Mouse (Mus musculus): Measurements from ENCODE around the gene Rhog. TPM values are rescaled to one million over a fixed set of nuclear protein-coding genes. Genes with fewer than 3 reads are reported as not detected.

Rhog gene
- polyA plus RNA-seq, 1 experiment from 2014 or later = 71.9 TPM

DNA sequence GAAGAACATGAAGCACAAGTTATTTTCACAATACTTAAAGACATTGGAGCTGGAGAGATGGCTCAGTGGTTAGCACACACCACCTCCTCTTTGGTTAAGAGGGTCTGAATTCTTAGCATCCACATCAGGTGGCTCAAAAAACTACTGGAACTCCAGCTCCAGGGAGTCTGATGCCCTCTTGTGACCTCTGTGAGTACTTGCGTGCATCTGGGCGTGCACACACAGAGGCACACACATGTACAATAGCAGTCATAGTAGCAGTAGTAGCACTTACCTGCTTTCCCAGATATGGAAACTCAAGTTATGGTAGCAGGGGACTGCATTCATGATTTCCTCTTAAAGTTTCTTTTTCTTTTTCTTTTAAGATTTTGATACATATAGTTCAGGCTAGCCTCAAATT, 7.2 kb upstream of the Rhog start:
- Histone ChIP-seq H3K9me3 (ENCODE audit: low read depth, low read length) (no peaks in the 10 kb centered on the region), H3K27me3 (ENCODE audit: insufficient read depth, low read length) (no peaks in the 10 kb centered on the region), H3K4me2 (no peak overlapping the region), H3K27ac (ENCODE audit: low read depth) (no peak overlapping the region), H3K9ac (no peak overlapping the region), H3K36me3 (ENCODE audit: insufficient read depth) (no peaks in the 10 kb centered on the region), H3K4me3 (ENCODE audit: low read depth, low read length) (no peak overlapping the region), H3K4me1 (ENCODE audit: insufficient read depth) (no peaks in the 10 kb centered on the region)
- DNase-seq = no peak
- WGBS = 90% methylated on average over 2 of the region's 2 CpGs
- no peak for ATAC-seq (ENCODE audit: insufficient read depth)
- no peak for TF ChIP-seq CTCF (IDR thresholded peaks at IDR 0.05; ENCODE audit: low read depth)

DNA sequence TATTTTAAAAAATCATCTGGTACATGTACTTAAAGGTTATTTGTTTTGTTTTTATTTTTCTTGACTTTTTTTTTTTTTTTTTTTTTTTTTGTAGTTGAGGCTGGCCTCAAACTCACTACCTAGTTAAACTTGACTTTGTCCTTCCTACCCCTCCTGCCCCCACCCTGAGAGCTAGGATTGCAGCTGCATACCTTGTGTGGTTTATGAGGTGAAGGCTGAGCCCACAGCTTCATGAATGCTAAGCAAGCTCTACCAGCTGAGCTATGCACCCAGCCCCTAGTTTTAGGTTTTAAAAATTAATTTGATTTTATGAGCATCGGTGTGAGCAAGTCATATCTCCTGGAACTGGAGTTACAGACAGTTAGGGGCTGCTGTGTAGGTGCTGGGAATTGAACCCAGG, 4.7 kb upstream of the Rhog start:
- Histone ChIP-seq H3K27me3 (ENCODE audit: insufficient read depth, low read length) (no peaks in the 10 kb centered on the region), H3K9me3 (ENCODE audit: low read depth, low read length) (no peaks in the 10 kb centered on the region), H3K36me3 (ENCODE audit: insufficient read depth) (no peaks in the 10 kb centered on the region), H3K4me1 (ENCODE audit: insufficient read depth) (no peaks in the 10 kb centered on the region), H3K27ac (ENCODE audit: low read depth) (no peak overlapping the region), H3K4me3 (ENCODE audit: low read depth, low read length) (no peak overlapping the region), H3K9ac (no peak overlapping the region), H3K4me2 (no peak overlapping the region)
- TF ChIP-seq CTCF (IDR thresholded peaks at IDR 0.05; ENCODE audit: low read depth) = no peak
- WGBS = 75% methylated on average over 1 of the region's 1 CpGs
- no peak for ATAC-seq (ENCODE audit: insufficient read depth)
- DNase-seq = no peak

DNA sequence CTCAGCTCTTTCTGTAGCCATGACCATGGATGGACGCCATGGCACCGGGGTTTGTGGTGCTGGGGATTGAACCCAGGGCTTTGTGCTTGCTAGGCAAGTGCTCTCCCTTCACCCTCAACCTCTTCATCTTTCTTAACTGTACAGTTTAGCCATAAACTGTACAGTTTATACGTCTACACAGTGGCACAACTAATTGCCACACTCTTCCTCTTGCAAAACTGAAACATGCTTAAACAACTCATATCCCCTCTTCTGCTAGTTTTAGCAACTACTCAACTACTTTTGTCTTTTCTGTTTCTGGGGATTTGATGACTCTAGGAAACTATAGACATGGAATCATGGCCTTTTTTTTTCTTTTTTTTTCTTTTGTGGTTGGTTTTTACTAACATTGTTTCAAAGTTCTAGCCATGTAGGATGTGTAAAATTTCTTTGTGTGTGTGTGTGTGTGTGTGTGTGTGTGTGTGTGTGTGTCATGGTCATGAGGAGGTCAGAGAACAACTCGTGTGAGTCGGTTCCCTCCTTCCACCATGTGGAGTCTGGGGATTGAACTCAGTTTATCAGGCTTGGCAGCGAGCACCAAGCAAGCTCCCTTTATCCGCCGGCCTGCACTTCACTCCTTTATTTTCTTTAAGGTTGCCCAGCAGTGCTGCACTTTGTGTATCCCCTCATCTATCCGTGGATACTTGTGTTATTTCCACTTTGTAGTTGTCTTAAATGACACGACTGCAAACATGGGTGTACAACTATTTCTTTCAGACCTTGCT, 4.0 kb upstream of the Rhog start:
- no peak for TF ChIP-seq CTCF (IDR thresholded peaks at IDR 0.05; ENCODE audit: low read depth)
- Histone ChIP-seq H3K27ac (ENCODE audit: low read depth) (no peak overlapping the region), H3K4me1 (ENCODE audit: insufficient read depth) (no peaks in the 10 kb centered on the region), H3K9ac (no peak overlapping the region), H3K4me3 (ENCODE audit: low read depth, low read length) (no peak overlapping the region), H3K27me3 (ENCODE audit: insufficient read depth, low read length) (no peaks in the 10 kb centered on the region), H3K4me2 (no peak overlapping the region), H3K9me3 (ENCODE audit: low read depth, low read length) (no peaks in the 10 kb centered on the region), H3K36me3 (ENCODE audit: insufficient read depth) (no peaks in the 10 kb centered on the region)
- ATAC-seq (ENCODE audit: insufficient read depth) = no peak
- DNase-seq = no peak
- WGBS = 77% methylated on average over 10 of the region's 10 CpGs

DNA sequence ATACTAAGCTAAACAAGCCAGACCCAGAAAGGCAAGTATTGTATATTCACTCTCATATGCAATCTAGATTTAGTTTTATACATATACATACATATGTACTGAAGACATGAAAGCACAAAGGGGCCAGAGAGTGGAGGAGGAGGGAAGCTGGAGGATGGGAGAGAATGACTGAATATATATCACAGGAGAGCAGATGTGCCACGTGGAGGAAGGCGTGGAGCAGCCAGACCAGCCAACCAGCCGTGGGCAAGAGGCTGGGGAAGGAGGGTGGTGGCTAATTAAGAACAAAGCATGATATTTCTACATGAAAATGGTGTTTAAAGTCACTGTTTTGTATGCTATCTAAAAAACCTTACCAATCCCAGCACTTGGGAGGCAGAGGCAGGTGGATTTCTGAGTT, 2.9 kb upstream of the Rhog start:
- Histone ChIP-seq H3K9me3 (ENCODE audit: low read depth, low read length) (no peaks in the 10 kb centered on the region), H3K4me1 (ENCODE audit: insufficient read depth) (no peaks in the 10 kb centered on the region), H3K4me2 (no peak overlapping the region), H3K36me3 (ENCODE audit: insufficient read depth) (no peaks in the 10 kb centered on the region), H3K9ac (no peak overlapping the region), H3K4me3 (ENCODE audit: low read depth, low read length) (no peak overlapping the region), H3K27me3 (ENCODE audit: insufficient read depth, low read length) (no peaks in the 10 kb centered on the region), H3K27ac (ENCODE audit: low read depth) (no peak overlapping the region)
- no peak for TF ChIP-seq CTCF (IDR thresholded peaks at IDR 0.05; ENCODE audit: low read depth)
- DNase-seq (no peak), ATAC-seq (ENCODE audit: insufficient read depth) (no peak)
- WGBS = 69% methylated on average over 3 of the region's 3 CpGs

DNA sequence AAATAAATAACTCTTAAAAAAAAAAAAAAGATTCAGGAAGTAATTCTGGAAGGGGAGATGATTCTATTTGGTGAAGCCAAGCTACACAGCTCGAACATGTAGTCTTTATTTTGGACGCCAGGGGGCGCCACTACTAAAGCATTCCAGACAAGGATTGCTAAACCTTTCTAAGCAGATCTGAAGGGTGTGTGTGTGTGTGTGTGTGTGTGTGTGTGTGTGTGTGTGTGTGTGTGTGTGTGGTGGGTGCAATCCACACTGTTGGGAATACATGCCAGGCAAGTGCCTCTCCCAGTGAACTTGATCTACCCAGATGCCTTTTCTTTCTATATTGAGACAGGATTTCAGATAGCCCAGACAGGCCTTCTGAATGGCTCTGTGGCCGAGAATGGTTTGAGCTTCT, 2.3 kb upstream of the Rhog start:
- 26% methylated on average over 4 of the region's 4 CpGs for WGBS
- Histone ChIP-seq H3K36me3 (ENCODE audit: insufficient read depth) (no peaks in the 10 kb centered on the region), H3K27ac (ENCODE audit: low read depth) (no peak overlapping the region), H3K4me1 (ENCODE audit: insufficient read depth) (no peaks in the 10 kb centered on the region), H3K4me2 (no peak overlapping the region), H3K9ac (no peak overlapping the region), H3K27me3 (ENCODE audit: insufficient read depth, low read length) (no peaks in the 10 kb centered on the region), H3K9me3 (ENCODE audit: low read depth, low read length) (no peaks in the 10 kb centered on the region), H3K4me3 (ENCODE audit: low read depth, low read length) (no peak overlapping the region)
- peak; percentile 69 for ATAC-seq (ENCODE audit: insufficient read depth)
- peak; percentile 80 for TF ChIP-seq CTCF (IDR thresholded peaks at IDR 0.05; ENCODE audit: low read depth)
- DNase-seq = peak; percentile 90

DNA sequence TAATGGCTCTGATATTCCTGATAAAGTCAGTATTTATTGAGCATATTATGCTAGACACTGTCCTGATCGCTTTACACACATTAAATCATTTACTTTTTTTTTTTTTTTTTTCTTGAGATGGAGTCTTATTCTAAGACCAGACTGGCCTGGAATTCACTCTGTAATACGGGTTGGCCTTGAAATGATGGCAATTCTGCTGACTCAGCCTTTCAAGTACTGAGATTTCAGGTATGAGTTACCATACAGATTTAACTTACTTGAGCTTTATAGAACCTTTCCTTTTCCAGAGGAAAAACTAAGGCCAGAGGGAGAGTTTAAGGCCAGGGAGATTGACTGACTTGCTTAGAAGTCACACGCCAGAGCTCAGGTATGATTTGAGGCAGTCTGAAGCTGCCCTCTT, 782 bp upstream of the Rhog start:
- H3K9ac ChIP-seq = no peak overlapping the region
- DNase-seq (no peak), ATAC-seq (ENCODE audit: insufficient read depth) (no peak)
- no peak overlapping the region for H3K27ac ChIP-seq (ENCODE audit: low read depth)
- no peaks in the 10 kb centered on the region for H3K27me3 ChIP-seq (ENCODE audit: insufficient read depth, low read length)
- no peak for TF ChIP-seq CTCF (IDR thresholded peaks at IDR 0.05; ENCODE audit: low read depth)
- no peaks in the 10 kb centered on the region for H3K36me3 ChIP-seq (ENCODE audit: insufficient read depth)
- H3K4me2 ChIP-seq = no peak overlapping the region
- 70% methylated on average over 3 of the region's 3 CpGs for WGBS
- no peak overlapping the region for H3K4me3 ChIP-seq (ENCODE audit: low read depth, low read length)
- no peaks in the 10 kb centered on the region for H3K4me1 ChIP-seq (ENCODE audit: insufficient read depth)
- H3K9me3 ChIP-seq (ENCODE audit: low read depth, low read length) = no peaks in the 10 kb centered on the region

DNA sequence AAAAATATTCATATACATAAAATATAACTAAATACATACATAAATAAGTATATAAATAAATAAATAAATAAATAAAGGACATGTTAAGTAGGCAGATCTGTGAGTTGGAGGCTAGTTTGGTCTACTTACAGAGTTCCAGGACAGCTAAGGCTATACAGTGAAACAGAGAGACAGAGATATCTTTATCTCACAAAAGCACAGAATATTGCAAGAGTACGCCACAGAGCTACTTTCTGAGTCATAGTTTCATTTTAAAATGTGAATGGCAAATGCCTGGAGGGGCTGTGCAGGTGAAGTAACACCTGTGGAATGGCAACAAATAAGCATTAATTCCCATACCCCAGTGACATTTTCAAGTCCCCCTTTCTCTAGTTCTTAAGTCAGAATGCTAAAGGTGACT, 2.2 kb downstream of the Rhog start:
- ATAC-seq (ENCODE audit: insufficient read depth) = no peak
- Histone ChIP-seq H3K9me3 (ENCODE audit: low read depth, low read length) (no peaks in the 10 kb centered on the region), H3K4me1 (ENCODE audit: insufficient read depth) (0 out of 2 replicates have a peak, but pooled peaks cover 5% of the 10 kb centered on the region), H3K27ac (ENCODE audit: low read depth) (no peak overlapping the region), H3K9ac (no peak overlapping the region), H3K36me3 (ENCODE audit: insufficient read depth) (no peaks in the 10 kb centered on the region), H3K4me3 (ENCODE audit: low read depth, low read length) (no peak overlapping the region), H3K27me3 (ENCODE audit: insufficient read depth, low read length) (no peaks in the 10 kb centered on the region), H3K4me2 (no peak overlapping the region)
- DNase-seq = no peak
- TF ChIP-seq CTCF (IDR thresholded peaks at IDR 0.05; ENCODE audit: low read depth) = no peak
- WGBS = 87% methylated on average over 1 of the region's 1 CpGs
